Comparison of ENCODE assay signal across 15 mouse cellular contexts in the genomic region with DNA sequence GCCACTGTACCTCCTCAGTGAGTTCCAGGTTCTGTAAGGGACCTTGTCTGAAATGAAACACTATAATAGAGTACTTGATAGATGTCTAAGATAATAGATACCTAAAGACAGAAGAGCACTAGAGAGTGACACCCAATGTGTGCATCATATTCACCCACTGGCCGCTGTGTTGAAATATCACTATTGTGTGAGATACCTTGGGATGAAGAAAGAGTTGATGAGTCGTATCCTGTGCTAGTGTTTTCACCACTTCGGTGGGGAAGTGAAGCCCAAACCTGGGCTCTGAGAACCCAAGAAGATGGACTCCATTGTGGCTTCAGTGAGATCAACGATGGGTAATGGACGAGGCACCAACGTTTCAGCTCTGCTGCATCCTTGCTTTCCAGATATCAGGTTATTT. TPM values are rescaled to one million over a fixed set of nuclear protein-coding genes. Genes with fewer than 3 reads are reported as not detected.
"Had no signal": no experiment of that assay in that cellular context is flagged by ENCODE, and none has a peak within 500 bp of the region (broad histone marks: within the 10 kb centered on the region; RNA-seq: fewer than 3 reads in every experiment).

No protein-coding gene starts in this region.

RNA-seq across cellular contexts. Expression of a gene that starts 26.6 kb away (rescaled TPM):
- total RNA-seq: heart, postnatal 10 days; heart, postnatal 14 days; heart, postnatal 25 days; heart, postnatal 36 days; heart, postnatal 4 days; hematopoietic stem cell, adult 5-6 weeks; hindbrain, postnatal 0 days; layer of hippocampus, adult 18-20 months; layer of hippocampus, adult 2 months; layer of hippocampus, adult 8-10 months; layer of hippocampus, postnatal 10 days; layer of hippocampus, postnatal 14 days; layer of hippocampus, postnatal 25 days; layer of hippocampus, postnatal 36 days; left cerebral cortex, adult 18-20 months had no signal

RNA-seq across cellular contexts. Expression of a gene that starts 32.2 kb away (rescaled TPM):
- total RNA-seq: heart, postnatal 10 days; heart, postnatal 14 days; heart, postnatal 25 days; heart, postnatal 36 days; heart, postnatal 4 days; hematopoietic stem cell, adult 5-6 weeks; hindbrain, postnatal 0 days; layer of hippocampus, adult 18-20 months; layer of hippocampus, adult 2 months; layer of hippocampus, adult 8-10 months; layer of hippocampus, postnatal 10 days; layer of hippocampus, postnatal 14 days; layer of hippocampus, postnatal 25 days; layer of hippocampus, postnatal 36 days; left cerebral cortex, adult 18-20 months had no signal

RNA-seq across cellular contexts. Expression of a gene that starts 32.4 kb away (rescaled TPM):
- total RNA-seq: heart, postnatal 10 days; heart, postnatal 14 days; heart, postnatal 25 days; heart, postnatal 36 days; heart, postnatal 4 days; hematopoietic stem cell, adult 5-6 weeks; layer of hippocampus, adult 18-20 months; layer of hippocampus, adult 2 months; layer of hippocampus, adult 8-10 months; layer of hippocampus, postnatal 10 days; layer of hippocampus, postnatal 14 days; layer of hippocampus, postnatal 25 days; layer of hippocampus, postnatal 36 days; left cerebral cortex, adult 18-20 months had no signal
